Comparison of ENCODE assay signal across 8 mouse cellular contexts in genomic region chr2:160378271-160378670, GRCm38 (mm10). TPM values are rescaled to one million over a fixed set of nuclear protein-coding genes. Genes with fewer than 3 reads are reported as not detected.
DNase-seq lines count a peak whose midpoint lies in the region; ATAC-seq and TF ChIP-seq lines count a peak whose summit lies in the region.
"Had no signal": no experiment of that assay in that cellular context is flagged by ENCODE, and none has a peak within 500 bp of the region (broad histone marks: within the 10 kb centered on the region; RNA-seq: fewer than 3 reads in every experiment).

No protein-coding gene starts in this region.

- peaks cover 14% of the 10 kb centered on the region for H3K4me1 ChIP-seq in E14TG2a.4 (replicated peaks; ENCODE audit: low read depth, low read length)

- H3K4me3 ChIP-seq in layer of hippocampus, adult 2 months = no peak overlapping the region
- no peak overlapping the region for H3K4me3 ChIP-seq in E14TG2a.4 (replicated peaks; ENCODE audit: low read length)
- H3K4me3 ChIP-seq: limb, embryonic 13.5 days had no signal

- H3K27me3 ChIP-seq in E14TG2a.4 (ENCODE audit: insufficient read depth, low read length) = peaks cover 56% of the 10 kb centered on the region

- peak; percentile 92 for TF ChIP-seq CTCF in layer of hippocampus, adult 2 months (conservative IDR thresholded peaks at IDR 0.05)
- TF ChIP-seq CTCF in E14TG2a.4 (conservative IDR thresholded peaks at IDR 0.05; ENCODE audit: low read length) = peak; percentile 79

- H3K9me3 ChIP-seq in E14TG2a.4 (ENCODE audit: low read length) = no peaks in the 10 kb centered on the region
- H3K9me3 ChIP-seq: limb, embryonic 13.5 days had no signal

- peak; percentile 58 for ATAC-seq in granulocyte monocyte progenitor cell, adult 5-6 weeks (replicated peaks; ENCODE audit: poor library complexity, severe bottlenecking)
- ATAC-seq in activated CD4-positive, CD25-positive, alpha-beta regulatory T cell, adult 4 months = no peak

- no peaks in the 10 kb centered on the region for H3K36me3 ChIP-seq in E14TG2a.4 (ENCODE audit: insufficient read depth, low read length)
- H3K36me3 ChIP-seq: limb, embryonic 13.5 days had no signal

- peak in 1 of 2 experiments; percentile 33 for DNase-seq in layer of hippocampus, adult 2 months (ENCODE audit: low spot score in 2 of 2)
- DNase-seq in layer of hippocampus, adult 9-10 months (ENCODE audit: low spot score) = no peak
- peak; percentile 57 for DNase-seq in R1 (ENCODE audit: low read depth, low spot score)
- peak; percentile 62 for DNase-seq in lung, postnatal 36 days

- no peak overlapping the region for H3K27ac ChIP-seq in layer of hippocampus, adult 2 months
- H3K27ac ChIP-seq: limb, embryonic 13.5 days had no signal

RNA-seq across cellular contexts. Expression of gene Mafb, which starts 11.4 kb away (rescaled TPM):
- total RNA-seq in layer of hippocampus, adult 2 months (2021) = 10 to 100 TPM; 11.9 to 12.8 TPM
- not detected in 2 replicates for total RNA-seq in granulocyte monocyte progenitor cell, adult 5-6 weeks (2014; fragmentation: Nextera tagmentation)
- 0.39 TPM in 1 of 2 replicates, not detected in the other for total RNA-seq in granulocyte monocyte progenitor cell, adult 5-6 weeks (2017)
- polyA plus RNA-seq in activated CD4-positive, CD25-positive, alpha-beta regulatory T cell, adult 4 months (2017; shearing (Covaris generic)) = not detected

RNA-seq across cellular contexts. Expression of gene Gm826, which starts 44.3 kb away (rescaled TPM):
- total RNA-seq in layer of hippocampus, adult 2 months (2021) = not detected
- total RNA-seq in granulocyte monocyte progenitor cell, adult 5-6 weeks (2014; fragmentation: Nextera tagmentation) = not detected in 2 replicates
- not detected in 2 replicates for total RNA-seq in granulocyte monocyte progenitor cell, adult 5-6 weeks (2017)
- polyA plus RNA-seq in activated CD4-positive, CD25-positive, alpha-beta regulatory T cell, adult 4 months (2017; shearing (Covaris generic)) = not detected

Comparison
In these comparisons a context has a peak if more than half of its experiments do, and no peak if none do; other contexts are left out.
1. RNA of gene Mafb, which starts 11.4 kb away (total RNA-seq): 11.9 to 12.8 TPM in layer of hippocampus, adult 2 months; 0.39 TPM in granulocyte monocyte progenitor cell, adult 5-6 weeks; every median in the first group is over 4 times any median in the second.